Mouse (Mus musculus): ENCODE data around the gene 9230102O04Rik. TPM values are rescaled to one million over a fixed set of nuclear protein-coding genes. Genes with fewer than 3 reads are reported as not detected.

9230102O04Rik gene
- total RNA-seq, 2 experiments from 2014 or later = not detected

GRCm38 (mm10) chr2:9876621-9877325 lies 12.6 kb downstream of the 9230102O04Rik start:
- intact Hi-C loops (cut with DNase I) = loop anchor here (5.0 kb wide), 1 partner anchor 799 kb away; no protein-coding TSS in a partner anchor
- no peak for DNase-seq (ENCODE audit: low spot score in 2 of 2)

DNA sequence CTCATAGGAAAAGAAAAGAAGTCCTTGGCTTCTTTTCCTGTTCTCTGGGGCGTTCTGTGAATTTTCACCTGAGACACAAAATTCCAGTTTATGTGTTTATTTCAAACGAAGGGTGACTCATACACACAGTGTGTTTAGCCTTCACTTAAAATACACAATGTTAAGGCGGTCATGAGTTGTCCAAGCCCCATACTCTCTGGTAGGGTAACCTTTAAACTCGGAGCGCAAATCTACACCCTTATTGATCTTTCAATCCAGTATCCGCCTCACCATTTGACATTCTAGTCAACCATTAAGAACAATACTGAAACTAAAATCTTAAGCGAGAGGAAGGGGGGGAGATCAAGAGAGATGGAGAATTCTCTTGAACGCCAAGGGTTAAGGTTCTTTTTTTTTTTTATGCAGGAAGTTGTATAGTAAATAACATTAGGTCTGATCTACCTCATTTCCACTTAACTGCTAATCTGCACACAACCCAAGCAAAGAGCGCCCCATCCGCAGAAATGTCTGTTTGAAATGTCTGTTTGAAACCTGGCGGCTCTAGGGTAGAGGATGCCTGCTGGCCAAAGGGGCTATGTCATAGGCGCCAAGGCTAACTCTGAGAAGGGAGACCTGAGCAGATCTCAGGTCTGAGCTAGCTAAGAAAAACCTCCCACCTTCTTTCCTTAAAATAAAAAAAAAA lies 13.5 kb downstream of the 9230102O04Rik start:
- DNase-seq (ENCODE audit: low spot score in 2 of 2) = no peak
- intact Hi-C loops (cut with DNase I) = loop anchor here (5.0 kb wide), 1 partner anchor 799 kb away; no protein-coding TSS in a partner anchor

DNA sequence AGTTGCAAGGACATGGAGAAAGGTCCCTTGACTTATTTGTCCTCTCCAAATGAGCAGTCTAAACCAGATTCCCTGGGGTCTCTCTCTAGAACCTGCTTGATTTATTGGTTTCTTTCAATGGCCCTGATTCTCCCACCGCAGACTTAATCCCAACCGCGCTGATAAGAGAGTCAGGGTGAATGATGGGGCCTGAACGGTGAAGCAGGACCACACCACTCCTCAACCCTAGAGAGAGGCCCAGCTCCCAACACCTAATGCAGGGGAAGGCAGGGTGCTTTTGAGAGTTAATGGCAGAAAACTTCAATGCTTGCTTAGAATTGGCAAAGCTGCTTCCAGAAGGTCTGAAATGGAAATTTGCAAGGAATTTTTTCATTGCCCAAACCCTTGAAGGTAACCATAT lies 14.1 kb downstream of the 9230102O04Rik start:
- DNase-seq (ENCODE audit: low spot score in 2 of 2) = no peak
- intact Hi-C loops (cut with DNase I) = loop anchor here (5.0 kb wide), 1 partner anchor 798 kb away; no protein-coding TSS in a partner anchor

GRCm38 (mm10) chr2:9874467-9875219 lies 14.7 kb downstream of the 9230102O04Rik start:
- DNase-seq (ENCODE audit: low spot score in 2 of 2) = no peak

GRCm38 (mm10) chr2:9873757-9874156 lies 15.6 kb downstream of the 9230102O04Rik start:
- DNase-seq (ENCODE audit: low spot score in 2 of 2) = no peak
- intact Hi-C loops (cut with DNase I) = no loop called here

More at GRCm38 (mm10) chr2:9874467-9875219, 14.7 kb downstream of the 9230102O04Rik start:
- intact Hi-C loops (cut with DNase I) = loop anchor here (5.0 kb wide), 1 partner anchor 797 kb away; no protein-coding TSS in a partner anchor

- intact Hi-C loops (cut with DNase I) = no loop called here
- DNase-seq (ENCODE audit: low spot score in 2 of 2) = no peak
Observed at GRCm38 (mm10) chr2:9872682-9873081, 16.7 kb downstream of the 9230102O04Rik start.

DNA sequence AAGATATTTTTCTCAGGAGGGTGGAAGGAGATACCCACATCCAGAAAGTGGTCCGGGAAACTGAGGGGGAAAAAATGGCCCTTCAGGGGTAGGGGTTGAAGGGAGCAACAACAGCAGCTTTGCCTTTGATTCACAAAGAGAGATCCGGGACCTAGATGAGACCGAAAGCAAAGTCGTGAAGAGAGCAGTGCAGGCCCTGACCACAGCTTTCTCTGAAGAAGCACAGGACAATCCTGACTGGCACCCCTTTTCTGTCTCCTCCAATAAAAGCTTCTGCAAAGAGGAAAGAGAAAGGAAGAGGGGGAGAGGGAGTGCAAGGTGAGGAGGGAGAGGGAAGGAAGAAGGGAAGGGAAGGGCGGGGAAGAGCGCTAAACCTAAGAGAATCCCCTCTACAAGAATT lies 17.5 kb downstream of the 9230102O04Rik start:
- no peak for DNase-seq (ENCODE audit: low spot score in 2 of 2)
- intact Hi-C loops (cut with DNase I) = no loop called here

- no peak for DNase-seq (ENCODE audit: low spot score in 2 of 2)
- intact Hi-C loops (cut with DNase I) = no loop called here
Observed at GRCm38 (mm10) chr2:9871141-9871716, 18.1 kb downstream of the 9230102O04Rik start.

DNA sequence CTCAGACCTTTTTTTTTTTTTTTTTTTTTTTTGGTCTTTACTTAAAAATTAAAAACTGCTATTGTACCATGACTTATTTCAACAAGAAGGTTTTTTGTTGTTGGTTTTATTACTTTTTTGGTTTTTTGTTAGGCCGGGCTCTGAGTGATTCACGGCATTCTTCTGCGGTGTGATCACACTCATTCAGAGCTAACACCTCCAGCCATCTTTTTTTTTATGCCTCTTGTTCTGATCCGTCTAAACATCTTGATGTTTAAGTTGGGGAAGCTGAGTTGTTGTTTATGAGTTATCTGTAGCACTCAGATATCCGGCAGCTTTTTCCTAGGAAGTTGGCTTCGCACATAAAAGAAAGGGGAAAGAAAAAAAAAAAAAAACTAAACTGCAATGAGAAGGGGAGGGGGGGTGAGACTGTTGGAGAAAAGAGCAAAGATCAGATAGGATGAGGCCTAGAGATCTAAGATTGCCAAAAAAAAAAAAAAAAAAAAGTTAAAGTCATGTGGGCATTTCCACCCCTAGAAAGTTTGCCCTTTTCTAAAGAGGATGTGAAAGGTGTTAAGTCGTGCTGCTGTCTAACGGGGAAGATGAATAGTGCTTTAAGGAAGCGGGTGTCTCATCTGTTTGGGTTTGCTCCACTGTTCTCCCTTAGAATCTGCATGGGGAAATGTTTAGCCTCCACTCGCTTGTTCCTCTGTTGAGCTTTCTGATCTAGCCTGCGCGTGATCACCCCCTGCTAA lies 22.1 kb downstream of the 9230102O04Rik start:
- no peak for DNase-seq (ENCODE audit: low spot score in 2 of 2)
- intact Hi-C loops (cut with DNase I) = no loop called here

DNA sequence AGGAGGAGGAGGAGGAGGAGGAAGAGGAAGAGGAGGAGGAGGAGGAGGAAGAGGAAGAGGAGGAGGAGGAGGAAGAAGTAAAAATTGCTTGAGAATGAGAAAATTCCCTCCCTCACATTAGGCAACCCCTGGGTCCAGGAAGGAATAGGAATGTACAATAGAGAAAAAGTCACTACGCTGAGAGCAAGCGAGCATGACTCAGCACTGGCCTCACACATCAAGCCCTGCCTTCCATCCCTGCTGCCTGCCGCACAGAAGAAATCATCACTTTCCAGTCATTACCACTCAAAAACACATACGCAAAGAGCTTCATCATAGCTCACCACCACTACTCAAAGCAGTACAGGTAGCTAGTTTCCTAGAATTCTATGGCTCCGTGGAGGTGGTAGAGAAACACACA lies 28.6 kb downstream of the 9230102O04Rik start:
- intact Hi-C loops (cut with DNase I) = no loop called here
- no peak for DNase-seq (ENCODE audit: low spot score in 2 of 2)

DNA sequence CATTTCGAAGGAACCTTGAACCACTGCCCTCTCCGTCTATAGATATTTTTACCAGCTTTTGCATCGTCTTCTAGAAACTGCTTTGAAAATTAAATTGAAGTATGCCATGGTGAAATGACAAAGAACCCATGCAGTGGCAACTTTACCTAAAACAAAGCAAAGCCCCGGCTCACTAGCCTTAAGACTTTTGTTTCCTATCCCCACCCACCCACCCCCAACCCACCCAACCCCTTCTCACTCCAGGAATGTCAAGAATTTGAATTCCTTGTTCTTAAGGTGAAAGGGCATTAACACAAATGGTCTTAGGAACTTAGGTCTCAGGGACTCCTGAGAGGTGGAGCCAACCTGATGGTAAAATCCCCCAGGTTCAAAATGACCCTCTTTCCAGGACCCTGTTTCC lies 33.5 kb downstream of the 9230102O04Rik start:
- DNase-seq (ENCODE audit: low spot score in 2 of 2) = no peak
- intact Hi-C loops (cut with DNase I) = no loop called here

GRCm38 (mm10) chr2:9852851-9853576 lies 36.3 kb downstream of the 9230102O04Rik start:
- intact Hi-C loops (cut with DNase I) = no loop called here
- no peak for DNase-seq (ENCODE audit: low spot score in 2 of 2)

DNA sequence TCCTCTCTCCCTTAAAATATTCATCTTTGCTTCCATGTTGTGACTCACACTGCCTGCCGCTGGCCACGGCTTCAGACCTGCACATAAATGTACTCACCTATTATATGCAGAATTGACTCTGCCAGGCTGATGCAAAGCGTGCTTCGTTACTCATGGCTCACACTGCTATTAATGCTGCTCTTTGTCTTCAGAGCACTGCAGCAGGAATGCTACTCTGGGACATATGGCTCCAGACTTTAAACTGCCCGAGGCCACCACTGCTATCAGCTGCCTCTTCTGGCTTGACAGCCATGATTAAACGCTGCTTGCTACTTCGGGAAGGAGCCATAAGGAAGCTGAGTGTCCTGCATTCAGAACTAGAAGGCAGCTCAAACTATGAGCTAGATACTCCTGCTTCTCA lies 54.1 kb downstream of the 9230102O04Rik start:
- intact Hi-C loops (cut with DNase I) = no loop called here
- DNase-seq (ENCODE audit: low spot score in 2 of 2) = no peak

DNA sequence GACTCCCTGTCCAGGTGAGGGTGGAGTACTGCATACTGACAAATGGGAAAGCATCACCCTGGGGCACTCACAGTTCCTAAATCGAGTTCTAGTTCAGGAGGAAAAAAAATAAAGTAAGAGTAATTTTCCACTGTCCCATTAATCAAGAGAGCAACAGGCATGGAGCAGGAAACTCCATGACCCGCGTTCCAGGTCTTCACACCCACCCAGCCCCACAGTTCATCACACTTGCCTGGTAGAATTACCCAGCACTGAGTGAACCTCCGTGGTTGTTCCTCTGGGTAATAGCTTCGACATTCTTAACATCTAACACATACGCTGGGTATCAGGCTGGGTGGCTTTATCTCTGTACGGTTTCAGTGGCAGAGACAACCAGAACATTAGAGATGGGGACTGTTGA lies 55.6 kb downstream of the 9230102O04Rik start:
- intact Hi-C loops (cut with DNase I) = no loop called here
- no peak for DNase-seq (ENCODE audit: low spot score in 2 of 2)

Other genes with a start within 250 kb of the 9230102O04Rik start
- gene 4930412O13Rik, start 8.3 kb downstream of the 9230102O04Rik start, total RNA-seq (2021) = not detected
- under 1 TPM in 1 of 2 experiments, not detected in 1; 0.17 TPM for gene Gata3, start 494 bp upstream of the 9230102O04Rik start, total RNA-seq (2021)
- gene Taf3, start 159.1 kb upstream of the 9230102O04Rik start, total RNA-seq (2021) = 10 to 100 TPM; 12.5 to 13.5 TPM
- 100 to 1,000 TPM; 294 to 299 TPM for gene Atp5c1, start 191.0 kb upstream of the 9230102O04Rik start, total RNA-seq (2021)
- 10 to 100 TPM; 11.1 to 13.4 TPM for gene Kin, start 191.1 kb upstream of the 9230102O04Rik start, total RNA-seq (2021)
- 1 to 10 TPM; 3.0 to 4.0 TPM for gene Itih2, start 241.9 kb upstream of the 9230102O04Rik start, total RNA-seq (2021)